Mouse (Mus musculus) MEL (cell line): Measurements from ENCODE around the gene Evc2. TPM values are rescaled to one million over a fixed set of nuclear protein-coding genes. Genes with fewer than 3 reads are reported as not detected.

ENCODE experiments used
- DNase-seq: peaks from one replicate; pipeline ENCODE4 v3.0.0; 2011; ENCODE audit warnings: low read depth, low spot score
- H3K27ac ChIP-seq: 2 replicates; pipeline ENCODE4 v1.5.1; 2012; ENCODE audit warnings: low read depth, mild to moderate bottlenecking, control low read depth, low read length, moderate library complexity; ENCODE audit not compliant: control insufficient read depth
- H3K27me3 ChIP-seq, 2 experiments: fragments of 150-350 bp in 1 of 2; sonication (generic) in 1 of 2; 2 replicates each; pipeline ENCODE4 v1.6.1; 2012; ENCODE audit warnings: low read length in 2 of 2, mild to moderate bottlenecking in 2 of 2, improper control_type of control experiment in 1 of 2, moderate library complexity in 1 of 2; ENCODE audit not compliant: insufficient read depth in 2 of 2, control insufficient read depth in 1 of 2
- H3K36me3 ChIP-seq, 2 experiments: 2 replicates each; pipeline ENCODE4 v1.6.1; 2012 to 2014; ENCODE audit warnings: low read length in 2 of 2, improper control_type of control experiment in 1 of 2, inconsistent platforms in 1 of 2, mild to moderate bottlenecking in 1 of 2; ENCODE audit not compliant: insufficient read depth in 2 of 2, control insufficient read depth in 1 of 2
- H3K4me1 ChIP-seq, 2 experiments: fragments of 150-350 bp in 1 of 2; sonication (generic) in 1 of 2; 2 replicates each; pipeline ENCODE4 v1.6.1; 2012; ENCODE audit warnings: low read length in 2 of 2, improper control_type of control experiment in 1 of 2, mild to moderate bottlenecking in 1 of 2; ENCODE audit not compliant: insufficient read depth in 2 of 2, control insufficient read depth in 1 of 2
- H3K4me3 ChIP-seq, 2 experiments: fragments of 150-350 bp in 1 of 2; sonication (generic) in 1 of 2; 2 replicates each; pipeline ENCODE4 v1.5.1; 2012; ENCODE audit warnings: low read depth in 2 of 2, low read length in 2 of 2, mild to moderate bottlenecking in 2 of 2, moderate library complexity in 2 of 2, control low read depth in 1 of 2, improper control_type of control experiment in 1 of 2; ENCODE audit not compliant: control insufficient read depth in 1 of 2, insufficient read depth in 1 of 2
- H3K79me2 ChIP-seq: 2 replicates; pipeline ENCODE4 v1.6.1; 2012; ENCODE audit warnings: mild to moderate bottlenecking, low read length, moderate library complexity; ENCODE audit not compliant: control insufficient read depth, poor library complexity, insufficient read depth
- H3K9ac ChIP-seq: 2 replicates; pipeline ENCODE4 v1.6.1; 2012; ENCODE audit warnings: low read depth, mild to moderate bottlenecking, control low read depth, low read length, moderate library complexity; ENCODE audit not compliant: control insufficient read depth, poor library complexity, severe bottlenecking
- H3K9me3 ChIP-seq: fragments of 150-350 bp; sonication (generic); replicated peaks from 2 replicates; pipeline ENCODE4 v1.6.1; 2012; ENCODE audit warnings: mild to moderate bottlenecking, low read length, improper control_type of control experiment, moderate library complexity; ENCODE audit not compliant: insufficient read depth
- CHD1 ChIP-seq: IDR thresholded peaks from 2 replicates; pipeline ENCODE4 v1.6.1; 2012; ENCODE audit warnings: low read depth, mild to moderate bottlenecking, inconsistent platforms, low read length, improper control_type of control experiment
- CHD2 ChIP-seq: IDR thresholded peaks from 2 replicates; pipeline ENCODE4 v1.6.1; 2011; ENCODE audit warnings: low read length, improper control_type of control experiment
- CTCF ChIP-seq, 3 experiments: IDR thresholded peaks in 2 of 3; conservative IDR thresholded peaks in 1 of 3; 2 replicates each; pipeline ENCODE4 v1.5.1; 2011 to 2012; ENCODE audit warnings: low read length in 3 of 3, low read depth in 2 of 3, mild to moderate bottlenecking in 2 of 3, improper control_type of control experiment in 1 of 3, inconsistent platforms in 1 of 3, mixed read lengths in 1 of 3, moderate library complexity in 1 of 3; ENCODE audit not compliant: control insufficient read depth in 1 of 3, insufficient read depth in 1 of 3, poor library complexity in 1 of 3, severe bottlenecking in 1 of 3
- EP300 ChIP-seq, 2 experiments: IDR thresholded peaks; 2 replicates each; pipeline ENCODE4 v1.6.1; 2011; ENCODE audit warnings: improper control_type of control experiment in 2 of 2, low read length in 2 of 2, low read depth in 1 of 2, mild to moderate bottlenecking in 1 of 2
- GABPA ChIP-seq: IDR thresholded peaks from 2 replicates; pipeline ENCODE4 v1.6.1; 2012; ENCODE audit warnings: low read depth, mild to moderate bottlenecking, inconsistent platforms, low read length, improper control_type of control experiment, moderate library complexity
- HCFC1 ChIP-seq: IDR thresholded peaks from 2 replicates; pipeline ENCODE4 v1.6.1; 2012; ENCODE audit warnings: low read depth, mild to moderate bottlenecking, inconsistent platforms, low read length, improper control_type of control experiment, moderate library complexity
- KAT2A ChIP-seq: conservative IDR thresholded peaks from 2 replicates; pipeline ENCODE4 v1.6.1; 2012; ENCODE audit warnings: low read depth, low read length, improper control_type of control experiment, inconsistent platforms
- MAX ChIP-seq: IDR thresholded peaks from 2 replicates; pipeline ENCODE4 v1.6.1; 2011; ENCODE audit warnings: low read length, improper control_type of control experiment
- MAZ ChIP-seq: IDR thresholded peaks from 2 replicates; pipeline ENCODE4 v1.6.1; 2012; ENCODE audit warnings: low read depth, mild to moderate bottlenecking, inconsistent platforms, low read length, improper control_type of control experiment
- MEF2A ChIP-seq: IDR thresholded peaks from 2 replicates; pipeline ENCODE4 v1.6.1; 2014; ENCODE audit warnings: low read depth, mild to moderate bottlenecking, inconsistent platforms, low read length, improper control_type of control experiment; ENCODE audit not compliant: poor library complexity, insufficient replicate concordance, severe bottlenecking; ENCODE audit errors: extremely low read depth
- MYB ChIP-seq: IDR thresholded peaks from 2 replicates; pipeline ENCODE4 v1.6.1; 2011; ENCODE audit warnings: mild to moderate bottlenecking, low read depth, low read length, improper control_type of control experiment
- POLR2A ChIP-seq, 2 experiments: IDR thresholded peaks; 2 replicates each; pipeline ENCODE4 v1.6.1; 2011 to 2012; ENCODE audit warnings: low read length in 2 of 2, mild to moderate bottlenecking in 2 of 2, control low read depth in 1 of 2, improper control_type of control experiment in 1 of 2, low read depth in 1 of 2, moderate library complexity in 1 of 2; ENCODE audit not compliant: control insufficient read depth in 1 of 2, insufficient read depth in 1 of 2, poor library complexity in 1 of 2
- POLR2AphosphoS2 ChIP-seq: IDR thresholded peaks from 2 replicates; pipeline ENCODE4 v1.6.1; 2011; ENCODE audit warnings: low read length, improper control_type of control experiment
- POLR2AphosphoS5 ChIP-seq: IDR thresholded peaks from 2 replicates; pipeline ENCODE4 v1.6.1; 2012; ENCODE audit warnings: low read depth, borderline replicate concordance, mild to moderate bottlenecking, inconsistent platforms, low read length, moderate library complexity, mixed read lengths
- RAD21 ChIP-seq: IDR thresholded peaks from 2 replicates; pipeline ENCODE4 v1.6.1; 2011; ENCODE audit warnings: mild to moderate bottlenecking, low read depth, low read length, improper control_type of control experiment
- SIN3A ChIP-seq: IDR thresholded peaks from 2 replicates; pipeline ENCODE4 v1.6.1; 2012; ENCODE audit warnings: low read length, improper control_type of control experiment, inconsistent platforms
- TAL1 ChIP-seq: IDR thresholded peaks from 2 replicates; pipeline ENCODE4 v1.6.1; 2012; ENCODE audit warnings: mild to moderate bottlenecking, inconsistent platforms, low read length, moderate library complexity, mixed read lengths
- TBP ChIP-seq: IDR thresholded peaks from 2 replicates; pipeline ENCODE4 v1.8.0; 2011; ENCODE audit warnings: low read depth, low read length, improper control_type of control experiment
- TCF12 ChIP-seq: IDR thresholded peaks from 2 replicates; pipeline ENCODE4 v1.6.1; 2014; ENCODE audit warnings: low read depth, mild to moderate bottlenecking, inconsistent platforms, low read length, improper control_type of control experiment, moderate library complexity
- UBTF ChIP-seq: IDR thresholded peaks from 2 replicates; pipeline ENCODE4 v1.6.1; 2012; ENCODE audit warnings: low read depth, mild to moderate bottlenecking, inconsistent platforms, low read length, improper control_type of control experiment, moderate library complexity, borderline replicate concordance; ENCODE audit not compliant: insufficient read depth
- USF2 ChIP-seq, 2 experiments: IDR thresholded peaks; 2 replicates each; pipeline ENCODE4 v1.6.1; 2011 to 2012; ENCODE audit warnings: improper control_type of control experiment in 2 of 2, low read length in 2 of 2, borderline replicate concordance in 1 of 2, inconsistent platforms in 1 of 2, low read depth in 1 of 2, mild to moderate bottlenecking in 1 of 2; ENCODE audit not compliant: insufficient read depth in 1 of 2
- ZKSCAN1 ChIP-seq: IDR thresholded peaks from 2 replicates; pipeline ENCODE4 v1.6.1; 2012; ENCODE audit warnings: low read depth, mild to moderate bottlenecking, inconsistent platforms, low read length, improper control_type of control experiment, moderate library complexity
- ZMIZ1 ChIP-seq: IDR thresholded peaks from 2 replicates; pipeline ENCODE4 v1.6.1; 2012; ENCODE audit warnings: low read depth, mild to moderate bottlenecking, inconsistent platforms, low read length, improper control_type of control experiment, moderate library complexity
- ZNF384 ChIP-seq: IDR thresholded peaks from 2 replicates; pipeline ENCODE4 v1.6.1; 2012; ENCODE audit warnings: low read depth, mild to moderate bottlenecking, inconsistent platforms, low read length, improper control_type of control experiment
- polyA plus RNA-seq, 2 experiments: library from polyadenylated mRNA; stranded (reverse) in 1 of 2; unstranded in 1 of 2; fragments of >175 nt in 1 of 2; fragments of >200 nt in 1 of 2; gene quantifications; 2 replicates each; pipeline versions ENCODE4 v1.2.1 to v1.2.4; 2012; ENCODE audit warnings: low replicate concordance in 2 of 2, low read depth in 1 of 2; ENCODE audit not compliant: insufficient read length in 2 of 2, insufficient read depth in 1 of 2, missing spikeins in 1 of 2
- total RNA-seq: library from RNA; depleted of rRNA; stranded (reverse); fragments of 300-350 nt; gene quantifications from 2 replicates; pipeline ENCODE4 v1.2.3, GENCODE M21; 2012

Evc2 gene
- total and polyA plus RNA-seq, 3 experiments: not detected

GRCm38 (mm10) chr5:37456590-37456989 is 118.3 kb downstream of the Evc2 start:
- Histone ChIP-seq H3K79me2 (no peaks in the 10 kb centered on the region), H3K9ac (no peak overlapping the region), H3K4me1 (no peaks in the 10 kb centered on the region), H3K4me3 (no peak overlapping the region), H3K36me3 (no peaks in the 10 kb centered on the region), H3K27ac (no peak overlapping the region), H3K27me3 (no peaks in the 10 kb centered on the region), H3K9me3 (no peaks in the 10 kb centered on the region)
- DNase-seq: no peak
- TF ChIP-seq HCFC1 (no peak), CTCF (IDR thresholded peaks at IDR 0.05 in 2 of 3, conservative IDR thresholded peaks at IDR 0.05 in 1 of 3; ENCODE audit: control insufficient read depth in 1 of 3, insufficient read depth in 1 of 3, low read depth in 2 of 3, low read length in 3 of 3, poor library complexity in 1 of 3, severe bottlenecking in 1 of 3) (no peak), TBP (no peak)

GRCm38 (mm10) chr5:37457191-37457590 is 118.9 kb downstream of the Evc2 start:
- no peak for DNase-seq

GRCm38 (mm10) chr5:37457831-37458230 is 119.5 kb downstream of the Evc2 start:
- TF ChIP-seq TBP (no peak), RAD21 (no peak), GABPA (no peak), SIN3A (no peak), UBTF (no peak), CHD1 (no peak), TCF12 (no peak), POLR2AphosphoS2 (no peak), MEF2A (no peak), USF2 (IDR thresholded peaks at IDR 0.05; ENCODE audit: borderline replicate concordance in 1 of 2, insufficient read depth in 1 of 2, low read depth in 1 of 2, low read length in 2 of 2) (no peak), KAT2A (no peak), ZKSCAN1 (no peak), HCFC1 (no peak), POLR2AphosphoS5 (no peak), ZNF384 (no peak), MAZ (no peak), TAL1 (no peak)
- no peaks in the 10 kb centered on the region for H3K4me1 ChIP-seq

More at GRCm38 (mm10) chr5:37457191-37457590, 118.9 kb downstream of the Evc2 start:
- H3K4me1 ChIP-seq: no peaks in the 10 kb centered on the region
- TF ChIP-seq EP300 (IDR thresholded peaks at IDR 0.05; ENCODE audit: low read depth in 1 of 2, low read length in 2 of 2): no peak
- no peak for TF ChIP-seq ZMIZ1
- no peak for TF ChIP-seq POLR2A (IDR thresholded peaks at IDR 0.05; ENCODE audit: control insufficient read depth in 1 of 2, insufficient read depth in 1 of 2, low read depth in 1 of 2, low read length in 2 of 2, poor library complexity in 1 of 2)
- no peak for TF ChIP-seq CHD2
- TF ChIP-seq MYB: no peak
- TF ChIP-seq SIN3A: no peak
- no peak for TF ChIP-seq MAX
- TF ChIP-seq GABPA: no peak
- no peak for TF ChIP-seq POLR2AphosphoS5
- no peaks in the 10 kb centered on the region for H3K79me2 ChIP-seq
- no peak overlapping the region for H3K4me3 ChIP-seq
- H3K27me3 ChIP-seq: no peaks in the 10 kb centered on the region
- H3K9me3 ChIP-seq: no peaks in the 10 kb centered on the region
- H3K9ac ChIP-seq: no peak overlapping the region
- H3K36me3 ChIP-seq: no peaks in the 10 kb centered on the region
- no peak overlapping the region for H3K27ac ChIP-seq

More at GRCm38 (mm10) chr5:37457831-37458230, 119.5 kb downstream of the Evc2 start:
- Histone ChIP-seq H3K9me3 (no peaks in the 10 kb centered on the region), H3K79me2 (no peaks in the 10 kb centered on the region), H3K36me3 (no peaks in the 10 kb centered on the region), H3K27me3 (no peaks in the 10 kb centered on the region), H3K4me3 (no peak overlapping the region), H3K27ac (no peak overlapping the region), H3K9ac (no peak overlapping the region)
- DNase-seq: no peak
